Mouse (Mus musculus): ENCODE measurements at regions not wholly inside any gene's neighbourhood (a gene's known extent, or its start where the extent isn't known, plus 50 kb on each side); places are given as distances from the start of the nearest gene placed in this dataset.

GRCm38 (mm10) chr2:137977767-137978166 lies 278.6 kb upstream of the Btbd3 start:
- no peak overlapping the region for H3K4me3 ChIP-seq (ENCODE audit: control insufficient read depth, low read depth, low read length)
- H3K27me3 ChIP-seq (ENCODE audit: control insufficient read depth, insufficient read depth, low read length): no peaks in the 10 kb centered on the region
- H3K36me3 ChIP-seq (ENCODE audit: control insufficient read depth, insufficient read depth, low read length): no peaks in the 10 kb centered on the region
- H3K4me1 ChIP-seq (ENCODE audit: control insufficient read depth, insufficient read depth, low read length): no peaks in the 10 kb centered on the region
- TF ChIP-seq POLR2A (IDR thresholded peaks at IDR 0.05; ENCODE audit: control insufficient read depth, low read depth, low read length): no peak
- TF ChIP-seq CTCF (IDR thresholded peaks at IDR 0.05; ENCODE audit: control insufficient read depth, insufficient read depth, insufficient replicate concordance, low read depth, low read length): no peak
- no peak overlapping the region for H3K27ac ChIP-seq (ENCODE audit: control insufficient read depth, insufficient read depth, low read depth, low read length)

GRCm38 (mm10) chr2:137974651-137975050 lies 281.7 kb upstream of the Btbd3 start:
- Histone ChIP-seq H3K36me3 (ENCODE audit: control insufficient read depth, insufficient read depth, low read length) (no peaks in the 10 kb centered on the region), H3K27ac (ENCODE audit: control insufficient read depth, insufficient read depth, low read depth, low read length) (no peak overlapping the region), H3K4me3 (ENCODE audit: control insufficient read depth, low read depth, low read length) (no peak overlapping the region), H3K27me3 (ENCODE audit: control insufficient read depth, insufficient read depth, low read length) (no peaks in the 10 kb centered on the region), H3K4me1 (ENCODE audit: control insufficient read depth, insufficient read depth, low read length) (no peaks in the 10 kb centered on the region)
- no peak for TF ChIP-seq POLR2A (IDR thresholded peaks at IDR 0.05; ENCODE audit: control insufficient read depth, low read depth, low read length)
- TF ChIP-seq CTCF (IDR thresholded peaks at IDR 0.05; ENCODE audit: control insufficient read depth, insufficient read depth, insufficient replicate concordance, low read depth, low read length): no peak

- Histone ChIP-seq H3K4me1 (ENCODE audit: control insufficient read depth, insufficient read depth, low read length) (no peaks in the 10 kb centered on the region), H3K4me3 (ENCODE audit: control insufficient read depth, low read depth, low read length) (no peak overlapping the region), H3K27me3 (ENCODE audit: control insufficient read depth, insufficient read depth, low read length) (no peaks in the 10 kb centered on the region), H3K36me3 (ENCODE audit: control insufficient read depth, insufficient read depth, low read length) (no peaks in the 10 kb centered on the region), H3K27ac (ENCODE audit: control insufficient read depth, insufficient read depth, low read depth, low read length) (no peak overlapping the region)
- TF ChIP-seq CTCF (IDR thresholded peaks at IDR 0.05; ENCODE audit: control insufficient read depth, insufficient read depth, insufficient replicate concordance, low read depth, low read length) (no peak), POLR2A (IDR thresholded peaks at IDR 0.05; ENCODE audit: control insufficient read depth, low read depth, low read length) (no peak)
These were observed 287.2 kb upstream of the Btbd3 start for GRCm38 (mm10) chr2:137969156-137969555.

- Histone ChIP-seq H3K4me3 (ENCODE audit: control insufficient read depth, low read depth, low read length) (no peak overlapping the region), H3K27me3 (ENCODE audit: control insufficient read depth, insufficient read depth, low read length) (no peaks in the 10 kb centered on the region), H3K36me3 (ENCODE audit: control insufficient read depth, insufficient read depth, low read length) (no peaks in the 10 kb centered on the region), H3K27ac (ENCODE audit: control insufficient read depth, insufficient read depth, low read depth, low read length) (no peak overlapping the region), H3K4me1 (ENCODE audit: control insufficient read depth, insufficient read depth, low read length) (no peaks in the 10 kb centered on the region)
- TF ChIP-seq CTCF (IDR thresholded peaks at IDR 0.05; ENCODE audit: control insufficient read depth, insufficient read depth, insufficient replicate concordance, low read depth, low read length): no peak
- TF ChIP-seq POLR2A (IDR thresholded peaks at IDR 0.05; ENCODE audit: control insufficient read depth, low read depth, low read length): no peak
These were observed 289.8 kb upstream of the Btbd3 start for GRCm38 (mm10) chr2:137966460-137967076.

- Histone ChIP-seq H3K4me3 (ENCODE audit: control insufficient read depth, low read depth, low read length) (no peak overlapping the region), H3K27me3 (ENCODE audit: control insufficient read depth, insufficient read depth, low read length) (no peaks in the 10 kb centered on the region), H3K36me3 (ENCODE audit: control insufficient read depth, insufficient read depth, low read length) (no peaks in the 10 kb centered on the region), H3K27ac (ENCODE audit: control insufficient read depth, insufficient read depth, low read depth, low read length) (no peak overlapping the region), H3K4me1 (ENCODE audit: control insufficient read depth, insufficient read depth, low read length) (no peaks in the 10 kb centered on the region)
- TF ChIP-seq POLR2A (IDR thresholded peaks at IDR 0.05; ENCODE audit: control insufficient read depth, low read depth, low read length) (no peak), CTCF (IDR thresholded peaks at IDR 0.05; ENCODE audit: control insufficient read depth, insufficient read depth, insufficient replicate concordance, low read depth, low read length) (no peak)
These were observed 301.5 kb upstream of the Btbd3 start for GRCm38 (mm10) chr2:137954830-137955229.

- no peak overlapping the region for H3K27ac ChIP-seq (ENCODE audit: control insufficient read depth, insufficient read depth, low read depth, low read length)
These were observed 303.2 kb upstream of the Btbd3 start for GRCm38 (mm10) chr2:137953144-137953543.

GRCm38 (mm10) chr2:137951942-137952341 lies 304.4 kb upstream of the Btbd3 start:
- no peaks in the 10 kb centered on the region for H3K36me3 ChIP-seq (ENCODE audit: control insufficient read depth, insufficient read depth, low read length)
- H3K27me3 ChIP-seq (ENCODE audit: control insufficient read depth, insufficient read depth, low read length): no peaks in the 10 kb centered on the region

More at GRCm38 (mm10) chr2:137953144-137953543, 303.2 kb upstream of the Btbd3 start:
- Histone ChIP-seq H3K4me1 (ENCODE audit: control insufficient read depth, insufficient read depth, low read length) (no peaks in the 10 kb centered on the region), H3K27me3 (ENCODE audit: control insufficient read depth, insufficient read depth, low read length) (no peaks in the 10 kb centered on the region), H3K4me3 (ENCODE audit: control insufficient read depth, low read depth, low read length) (no peak overlapping the region), H3K36me3 (ENCODE audit: control insufficient read depth, insufficient read depth, low read length) (no peaks in the 10 kb centered on the region)
- TF ChIP-seq CTCF (IDR thresholded peaks at IDR 0.05; ENCODE audit: control insufficient read depth, insufficient read depth, insufficient replicate concordance, low read depth, low read length) (no peak), POLR2A (IDR thresholded peaks at IDR 0.05; ENCODE audit: control insufficient read depth, low read depth, low read length) (no peak)

More at GRCm38 (mm10) chr2:137951942-137952341, 304.4 kb upstream of the Btbd3 start:
- Histone ChIP-seq H3K4me3 (ENCODE audit: control insufficient read depth, low read depth, low read length) (no peak overlapping the region), H3K4me1 (ENCODE audit: control insufficient read depth, insufficient read depth, low read length) (no peaks in the 10 kb centered on the region), H3K27ac (ENCODE audit: control insufficient read depth, insufficient read depth, low read depth, low read length) (no peak overlapping the region)
- TF ChIP-seq CTCF (IDR thresholded peaks at IDR 0.05; ENCODE audit: control insufficient read depth, insufficient read depth, insufficient replicate concordance, low read depth, low read length): no peak
- TF ChIP-seq POLR2A (IDR thresholded peaks at IDR 0.05; ENCODE audit: control insufficient read depth, low read depth, low read length): no peak
